Mouse (Mus musculus): ENCODE results near the gene Gm20777. TPM values are rescaled to one million over a fixed set of nuclear protein-coding genes. Genes with fewer than 3 reads are reported as not detected.
"Not testable (repeated sequence)": the region's sequence is repeated elsewhere in the genome, so short reads cannot be mapped to it uniquely, and the experiment has no call there.

The Gm20777 gene
- polyA plus RNA-seq (2017; shearing (Covaris generic)) = not detected

DNA sequence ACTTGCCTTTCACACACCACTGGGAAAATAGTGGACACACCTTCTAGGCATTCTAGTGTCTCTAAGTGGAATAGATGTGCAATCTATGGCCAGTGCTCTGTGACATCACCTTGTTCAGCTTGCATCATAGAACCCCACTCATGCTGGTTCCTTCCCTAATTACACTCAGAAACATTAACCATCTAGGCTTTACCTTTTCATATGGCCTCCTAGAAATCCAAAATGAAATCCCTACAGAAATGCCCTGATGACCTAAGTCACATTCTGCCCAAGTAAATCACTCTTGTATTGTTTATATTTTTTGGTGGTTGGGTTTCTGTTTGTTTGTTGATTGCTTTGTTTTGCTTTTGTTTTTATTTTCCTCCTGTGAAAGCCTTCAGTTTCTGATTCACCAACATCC lies at the start of gene Gm20777:
Gene Gm20777, minus strand, starts transcription at position 101 of the 400 bp plus-strand sequence.
- ATAC-seq = not testable (repeated sequence)

DNA sequence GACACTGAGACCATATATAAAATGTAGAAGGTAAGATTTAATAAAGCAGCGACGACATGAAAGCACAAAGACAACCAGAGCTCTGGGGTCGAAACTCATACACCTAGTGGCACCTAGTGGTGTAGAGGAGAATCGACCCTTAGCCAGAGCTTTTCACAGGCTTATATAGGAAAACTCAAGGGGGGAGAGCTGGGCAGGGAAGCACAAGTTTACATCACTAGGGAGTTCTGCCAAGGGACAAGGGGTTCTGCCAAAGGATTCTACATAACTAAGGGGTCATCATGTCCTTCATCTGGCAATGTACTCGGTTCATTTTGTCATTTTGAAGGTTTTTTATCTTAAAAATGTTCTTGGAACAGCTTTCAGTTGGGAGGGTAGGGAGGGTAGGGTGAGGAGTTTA lies 42.7 kb downstream of the Gm20777 start:
- not testable (repeated sequence) for ATAC-seq

DNA sequence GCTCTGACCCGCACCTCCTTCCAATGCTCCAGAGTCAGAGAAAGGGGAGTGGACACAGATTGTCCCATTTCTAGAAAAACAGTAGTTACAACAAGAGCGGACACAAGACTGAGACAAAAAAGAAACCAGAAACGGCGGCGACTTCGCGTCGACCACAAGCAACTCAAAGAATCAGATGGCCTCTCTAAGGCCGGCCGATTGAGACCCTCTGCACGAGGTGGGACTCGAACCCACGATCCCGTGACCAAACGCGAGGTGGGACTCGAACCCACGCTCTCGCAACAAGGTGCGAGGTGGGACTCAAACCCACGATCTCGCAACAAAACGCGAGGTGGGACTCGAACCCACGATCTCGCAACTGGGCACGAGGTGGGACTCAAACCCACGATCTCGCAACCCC lies 43.5 kb downstream of the Gm20777 start:
- not testable (repeated sequence) for ATAC-seq

DNA sequence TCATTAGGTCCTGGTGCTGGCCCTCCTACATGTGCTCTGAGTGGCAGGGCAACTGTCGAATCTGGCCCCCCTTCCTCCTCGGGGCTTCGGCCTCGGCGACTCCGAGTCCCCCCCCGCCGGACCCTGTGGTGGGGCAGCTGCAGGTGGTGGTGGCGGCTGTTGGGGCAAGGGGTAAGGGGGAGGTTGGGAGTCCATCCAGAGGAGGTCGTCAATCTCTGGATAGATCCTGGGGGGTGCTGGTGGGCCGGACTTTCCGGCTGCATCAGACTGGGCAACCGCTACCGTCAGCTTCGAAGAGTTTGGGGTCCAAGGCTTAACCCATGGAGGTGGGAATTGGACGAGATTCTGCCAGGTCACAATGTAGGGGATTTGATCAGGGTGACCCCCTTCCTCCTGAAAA lies 44.0 kb downstream of the Gm20777 start:
- not testable (repeated sequence) for ATAC-seq

DNA sequence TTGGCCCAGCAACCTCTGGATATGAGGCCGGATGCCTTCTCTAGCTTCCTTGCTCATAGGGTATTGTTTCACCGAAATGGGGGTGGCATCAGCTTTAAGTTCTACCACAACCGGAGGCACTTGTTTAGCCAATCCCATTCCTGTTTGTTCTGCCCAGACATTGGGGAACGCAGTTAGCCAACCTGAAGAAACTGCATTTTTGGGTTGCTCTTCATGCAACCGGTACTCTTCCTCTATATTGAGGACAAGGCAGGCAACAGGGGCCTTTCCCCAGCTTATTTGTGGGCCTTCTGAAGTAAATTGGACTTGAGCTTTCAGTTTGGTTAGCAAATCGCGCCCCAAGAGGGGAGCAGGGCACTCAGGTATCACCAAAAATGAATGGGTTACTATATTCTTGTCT lies 45.6 kb downstream of the Gm20777 start:
- not testable (repeated sequence) for ATAC-seq

Other genes with a start within 250 kb of the Gm20777 start
- gene Gm20737, start 216.4 kb downstream of the Gm20777 start, polyA plus RNA-seq (2017; shearing (Covaris generic)) = not detected
- not detected for gene Gm21775, start 199.0 kb downstream of the Gm20777 start, polyA plus RNA-seq (2017; shearing (Covaris generic))
- not detected for gene Gm21900, start 136.1 kb downstream of the Gm20777 start, polyA plus RNA-seq (2017; shearing (Covaris generic))